Mouse (Mus musculus) thymus, postnatal 4 days (tissue): ENCODE measurements around the gene Ankrd39.
"Not testable (repeated sequence)": the region's sequence is repeated elsewhere in the genome, so short reads cannot be mapped to it uniquely, and the experiment has no call there.

Experiments
- DNase-seq: peaks from one replicate; pipeline ENCODE4 v3.0.0; 2021

The Ankrd39 gene

DNA sequence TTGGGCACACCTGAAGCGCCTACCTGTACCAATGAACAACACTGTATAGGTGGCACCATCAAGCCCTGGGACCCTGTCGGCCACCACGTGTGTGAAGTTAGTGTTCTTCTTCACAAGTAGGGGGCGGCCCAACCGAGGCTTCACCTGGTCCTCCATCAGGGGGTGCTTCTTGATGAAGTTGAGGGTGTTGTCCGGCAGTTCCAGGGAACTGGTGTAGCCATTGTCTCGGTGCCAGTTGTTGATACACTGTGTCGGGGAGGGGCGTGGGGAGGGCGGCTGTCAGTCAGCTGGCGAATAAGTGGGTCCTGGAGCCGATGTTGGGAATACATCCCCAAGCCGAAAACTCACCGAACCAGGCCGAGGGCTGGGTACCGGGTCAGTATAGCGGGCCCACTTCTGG is 4.7 kb upstream of the Ankrd39 start:
- no peak for DNase-seq

DNA sequence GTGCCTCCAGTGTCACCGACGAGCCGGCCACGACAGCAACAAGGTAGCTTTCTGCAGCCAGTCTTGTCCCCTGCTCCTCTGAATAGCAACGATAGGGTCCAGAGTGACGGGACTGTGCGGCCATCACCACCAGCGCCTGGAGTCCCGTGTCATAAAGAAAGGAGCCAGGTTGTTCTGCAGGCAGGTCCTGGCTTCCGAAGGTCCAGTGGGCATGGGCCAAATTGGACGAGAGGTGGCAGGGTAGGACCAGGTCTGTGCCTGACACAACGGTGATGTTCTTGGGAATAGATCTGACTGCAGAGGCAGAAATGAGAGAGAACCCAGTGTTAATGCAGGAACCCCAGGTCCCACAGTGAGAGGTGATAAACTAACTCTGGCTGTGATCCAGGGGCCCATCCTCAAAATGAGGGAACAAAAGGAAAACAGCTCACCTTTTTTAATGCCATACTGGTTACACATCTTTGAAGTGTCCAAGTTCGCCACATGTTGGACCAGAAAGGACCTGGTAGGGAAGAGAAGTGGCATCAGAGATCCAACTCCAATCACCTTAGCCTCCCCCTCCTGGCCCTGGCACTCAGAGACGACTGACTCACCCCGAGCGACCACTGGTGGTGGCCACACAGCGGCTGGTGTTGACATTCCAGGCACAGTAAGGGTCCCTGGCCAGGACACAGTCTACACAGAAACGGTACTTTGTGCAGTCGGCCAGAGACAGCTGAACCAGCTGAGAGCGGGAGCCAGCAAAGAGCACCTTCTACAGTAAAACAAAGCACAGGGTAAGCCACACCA is 3.0 kb upstream of the Ankrd39 start:
- DNase-seq: no peak

DNA sequence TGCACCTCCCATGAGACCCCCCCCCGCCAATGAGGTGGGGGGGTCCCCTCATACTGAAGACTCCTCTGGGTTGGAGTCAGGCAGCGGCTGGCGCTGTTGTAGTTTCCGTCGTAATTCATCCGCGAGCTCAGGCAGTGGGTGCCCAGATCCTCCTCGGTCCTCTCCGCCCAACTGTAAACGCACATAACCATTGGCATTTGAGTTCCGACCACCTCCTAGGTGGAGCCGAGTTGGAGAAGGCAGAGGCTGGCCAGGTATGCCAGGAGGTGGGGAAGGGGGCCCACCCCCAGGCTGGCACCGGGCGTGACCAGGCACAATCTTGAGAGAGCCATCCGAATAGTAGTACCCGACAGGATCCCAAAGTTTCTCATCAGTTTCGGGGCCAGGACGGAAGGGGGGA is 2.2 kb upstream of the Ankrd39 start:
- DNase-seq: no peak

DNA sequence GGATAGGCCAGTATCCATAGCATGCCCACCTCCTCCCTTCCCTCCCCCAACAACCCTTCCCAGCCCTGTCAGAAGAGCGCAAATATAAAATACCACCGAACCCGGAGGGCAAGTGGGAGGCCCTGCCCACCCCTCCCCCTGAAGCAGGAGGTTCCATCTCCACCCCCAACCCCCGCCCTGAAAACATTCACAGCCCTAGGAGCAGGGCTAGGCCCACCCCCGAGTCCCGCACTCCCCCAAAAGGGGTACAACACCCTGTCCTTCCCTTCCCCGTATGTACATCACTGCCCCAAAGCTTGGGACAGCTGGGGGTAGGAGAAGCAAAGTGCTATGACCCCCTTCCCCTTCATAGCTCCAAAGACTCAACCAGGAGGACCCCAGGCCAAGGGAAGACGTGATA is 1.5 kb upstream of the Ankrd39 start:
- DNase-seq: no peak

DNA sequence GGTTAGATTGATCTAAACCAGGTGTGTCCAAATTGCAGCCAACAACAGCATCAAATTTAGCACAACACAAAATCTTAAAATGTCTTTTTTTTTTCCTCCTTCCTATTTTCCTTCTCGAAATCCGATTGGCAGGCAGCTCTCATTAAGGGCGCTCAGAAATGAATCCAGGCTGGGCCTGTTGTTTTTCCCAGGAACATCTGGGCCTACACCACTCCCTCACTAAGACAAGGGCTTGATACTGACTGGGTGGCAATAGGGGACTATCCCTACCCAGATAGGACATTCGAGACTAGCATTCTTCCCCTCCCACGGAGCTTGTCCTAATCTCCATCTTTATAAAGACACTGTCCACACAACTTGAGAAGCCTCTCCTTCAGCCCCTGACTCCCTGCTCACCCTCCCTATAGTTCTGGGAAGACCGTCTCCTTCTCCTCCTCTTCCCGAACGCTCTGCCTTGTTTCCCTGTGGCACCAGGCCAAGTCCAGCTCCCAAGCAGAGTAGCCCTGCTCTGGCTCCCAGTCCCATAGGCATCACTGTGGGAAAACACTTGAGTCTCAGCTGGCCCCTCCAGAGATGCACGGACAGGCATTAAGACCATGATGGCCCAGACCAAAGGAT is 845 bp upstream of the Ankrd39 start:
- DNase-seq: no peak

DNA sequence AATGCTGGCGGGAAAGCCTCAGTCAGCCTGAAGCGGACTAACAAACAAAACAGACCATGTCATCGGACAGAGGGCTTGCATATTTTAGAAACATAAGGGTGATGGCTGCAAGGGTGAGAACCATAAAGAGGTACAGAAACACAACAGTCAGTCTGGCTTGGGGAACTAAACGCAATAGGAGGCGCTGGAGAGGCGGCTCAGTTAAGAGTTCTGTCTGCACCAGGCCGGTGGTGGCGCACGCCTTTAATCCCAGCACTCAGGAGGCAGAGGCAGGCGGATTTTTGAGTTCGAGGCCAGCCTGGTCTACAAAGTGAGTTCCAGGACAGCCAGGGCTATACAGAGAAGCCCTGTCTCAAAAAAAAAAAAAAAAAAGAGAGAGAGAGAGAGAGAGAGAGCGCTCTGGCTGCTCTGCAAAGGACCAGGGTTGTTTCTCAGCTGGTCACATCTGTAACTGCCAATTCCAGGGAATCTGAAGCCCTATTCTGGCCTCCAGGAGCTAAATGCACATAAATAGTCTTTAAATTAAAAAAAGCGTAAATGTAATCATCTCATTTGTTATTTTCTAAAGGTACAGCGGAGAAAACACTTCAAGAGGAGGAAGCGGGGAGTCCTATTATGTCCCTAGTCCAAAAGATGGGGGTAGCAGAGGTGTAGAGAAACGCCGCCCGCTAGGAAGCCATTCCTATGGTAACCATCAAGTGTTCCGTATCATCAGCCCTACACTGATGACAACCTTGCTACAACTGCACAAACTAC is 1.2 kb downstream of the Ankrd39 start:
- DNase-seq: peak; percentile 68

DNA sequence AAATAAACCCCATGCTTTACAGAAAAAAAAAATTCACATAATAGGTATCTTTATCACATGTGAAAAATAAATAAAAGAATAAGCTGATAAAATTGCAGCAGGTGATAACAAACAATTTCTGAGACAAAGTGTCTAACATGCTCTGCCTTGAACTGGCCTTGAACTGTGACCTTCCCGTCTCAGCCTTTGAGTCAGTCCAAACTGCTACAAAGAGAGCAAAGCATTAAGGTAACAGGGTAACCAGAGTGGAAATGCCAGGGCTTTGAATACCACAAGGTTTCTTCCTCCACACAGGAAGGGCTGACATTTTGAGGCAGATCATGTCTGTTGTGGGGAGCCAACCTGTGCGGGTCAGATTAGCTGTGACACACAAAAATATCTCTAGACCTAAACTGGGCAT is 1.9 kb downstream of the Ankrd39 start:
- DNase-seq: no peak

DNA sequence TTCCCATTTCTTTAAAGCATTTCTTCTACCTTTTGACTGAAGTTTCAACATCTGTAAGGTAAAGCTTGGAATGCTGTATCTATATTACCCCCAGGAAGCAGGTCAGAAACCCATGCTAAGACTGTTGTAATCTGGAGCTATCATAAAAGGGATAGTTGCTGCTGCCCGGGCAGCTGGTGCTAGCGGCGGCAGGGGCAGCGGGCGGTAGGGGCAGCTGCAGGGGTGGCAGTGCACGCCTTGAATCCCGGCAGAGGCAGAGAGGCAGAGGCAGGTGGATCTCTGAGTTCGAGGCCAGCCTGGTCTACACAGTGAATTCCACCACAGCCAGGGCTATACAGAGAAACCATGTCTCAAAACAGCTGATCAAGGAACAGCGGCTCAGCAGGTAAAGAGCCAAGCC is 4.3 kb downstream of the Ankrd39 start:
- no peak for DNase-seq

DNA sequence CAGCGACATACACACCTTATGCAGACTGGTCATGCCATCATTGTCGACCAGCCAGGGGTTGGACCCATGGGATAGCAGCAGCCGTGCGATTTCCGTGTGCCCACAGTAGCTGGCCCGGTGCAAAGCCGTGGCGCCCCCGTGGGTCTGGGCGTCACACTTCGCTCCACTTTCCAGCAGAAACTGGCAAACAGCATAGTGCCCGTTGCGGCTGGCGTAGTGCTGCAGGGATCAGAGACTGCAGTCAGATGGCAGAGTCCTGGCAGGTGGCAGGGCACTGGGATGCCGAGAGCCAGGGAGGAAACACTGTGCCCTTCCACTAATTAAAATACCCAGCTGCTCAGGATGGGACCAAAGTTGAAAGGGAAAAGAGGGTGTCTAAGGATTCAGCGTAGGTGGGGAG is 5.4 kb downstream of the Ankrd39 start:
- DNase-seq: no peak

DNA sequence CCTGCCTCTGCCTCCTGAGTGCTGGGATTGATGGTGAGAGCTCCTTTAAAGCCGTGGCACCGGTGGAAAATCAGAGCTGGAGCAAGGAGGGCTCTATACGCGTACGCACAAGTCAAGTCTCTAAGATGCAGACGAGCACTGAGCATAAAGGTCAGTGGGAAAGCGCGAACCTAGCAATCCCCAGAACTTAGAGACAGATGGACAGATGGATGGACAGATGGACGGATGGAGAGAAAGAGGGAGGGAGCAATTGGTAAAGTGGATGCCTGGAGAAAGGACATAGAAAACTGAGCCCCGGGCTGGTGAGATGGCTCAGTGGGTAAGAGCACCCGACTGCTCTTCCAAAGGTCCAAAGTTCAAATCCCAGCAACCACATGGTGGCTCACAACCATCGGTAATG is 6.4 kb downstream of the Ankrd39 start:
- no peak for DNase-seq

DNA sequence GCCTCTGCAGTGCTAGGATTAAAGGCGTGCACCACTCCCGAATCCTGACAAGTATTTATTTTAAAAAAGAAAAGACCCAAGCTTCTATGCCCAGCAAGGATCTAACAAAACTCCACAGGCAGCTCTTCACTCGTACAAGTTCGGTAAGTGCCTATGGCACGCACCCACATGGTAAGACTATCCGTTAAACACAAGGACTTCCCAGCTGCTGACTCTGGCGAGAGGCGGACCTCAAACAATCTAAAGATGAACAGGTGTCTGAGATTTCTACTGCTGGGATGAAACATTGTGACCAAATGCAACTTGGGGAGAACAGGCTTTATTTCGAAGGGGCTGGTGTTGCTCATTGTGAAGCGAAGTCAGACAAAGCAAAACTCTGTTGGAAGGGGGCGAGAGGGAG is 7.1 kb downstream of the Ankrd39 start:
- no peak for DNase-seq

DNA sequence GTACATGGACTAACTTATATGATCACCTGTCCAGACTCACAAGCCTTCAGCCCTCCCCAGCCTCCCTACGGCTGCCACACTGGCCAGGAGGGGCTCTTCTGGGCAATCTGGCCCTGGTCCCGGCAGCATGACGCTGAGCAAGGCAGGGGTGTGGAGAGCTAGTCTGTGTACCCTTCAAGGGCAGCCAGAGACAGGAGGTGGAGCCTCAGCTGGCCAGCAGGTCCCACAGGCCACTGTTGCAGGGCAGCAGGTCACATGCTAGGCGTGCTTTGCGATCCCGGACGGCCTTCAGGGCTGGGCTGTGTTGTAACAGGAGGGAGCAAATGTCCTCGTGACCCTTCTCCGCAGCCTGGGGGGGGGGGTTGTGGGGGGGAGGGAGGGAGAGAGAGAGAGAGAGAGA is 8.1 kb downstream of the Ankrd39 start, which contains the start of gene Gm42417:
TSS of gene Gm42417 (minus strand) at position 244 of the 400 bp plus-strand sequence.
- DNase-seq: no peak

DNA sequence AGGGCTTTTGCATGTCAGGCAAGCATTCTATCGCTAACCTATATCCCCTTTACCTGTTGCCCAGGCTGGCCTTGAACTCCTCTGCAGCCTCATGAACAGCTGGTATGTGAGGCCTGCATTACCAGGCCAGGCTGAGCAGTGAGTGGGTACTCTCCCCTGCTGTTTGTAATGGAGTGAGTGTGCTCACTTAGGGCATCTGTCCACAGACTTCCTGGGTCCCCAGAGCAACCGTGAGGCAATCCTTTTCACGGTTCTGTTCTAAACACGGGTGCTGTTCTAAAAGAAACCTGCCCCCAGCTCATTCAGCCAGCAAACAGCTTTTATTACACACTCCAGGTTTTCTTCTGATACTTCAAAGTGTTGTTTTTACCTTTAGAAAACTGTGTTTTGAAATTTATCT is 8.5 kb downstream of the Ankrd39 start:
- DNase-seq: no peak

DNA sequence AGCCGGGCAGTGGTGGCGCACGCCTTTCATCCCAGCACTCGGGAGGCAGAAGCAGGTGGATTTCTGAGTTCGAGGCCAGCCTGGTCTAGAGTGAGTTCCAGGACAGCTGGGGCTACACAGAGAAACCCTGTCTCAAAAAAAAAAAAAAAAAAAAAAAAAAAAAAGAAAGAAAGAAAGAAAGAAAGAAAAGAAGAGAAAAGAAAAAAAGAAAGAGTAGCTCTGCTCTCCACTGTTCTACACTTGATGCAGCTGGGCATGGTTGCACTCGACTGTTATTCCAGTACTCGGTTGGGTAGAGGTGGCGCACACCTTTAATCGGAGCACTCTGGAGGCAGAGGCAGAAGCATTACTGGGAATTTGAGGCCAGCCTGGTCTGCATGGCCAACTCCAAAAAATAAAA is 10.5 kb downstream of the Ankrd39 start, which contains the start of gene Ankrd23:
TSS of gene Ankrd23 (minus strand) at position 101 of the 400 bp plus-strand sequence.
- DNase-seq: not testable (repeated sequence)

DNA sequence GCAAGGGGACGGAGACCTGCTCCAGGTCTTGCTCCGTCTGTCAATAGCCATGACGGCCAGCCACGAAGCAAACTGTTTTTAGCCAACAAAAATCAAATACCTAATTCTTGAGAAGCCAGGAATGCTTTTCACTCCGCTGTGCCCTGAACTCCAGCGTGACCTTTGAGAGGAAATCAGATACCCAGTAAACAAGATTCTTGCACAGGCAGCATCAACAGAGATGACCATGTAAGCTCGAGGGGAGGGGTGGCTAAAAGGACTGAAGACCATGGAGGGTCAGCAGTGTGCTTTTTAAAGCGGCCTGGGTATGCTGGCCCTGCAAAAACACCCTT is 10.9 kb downstream of the Ankrd39 start:
- DNase-seq: no peak

DNA sequence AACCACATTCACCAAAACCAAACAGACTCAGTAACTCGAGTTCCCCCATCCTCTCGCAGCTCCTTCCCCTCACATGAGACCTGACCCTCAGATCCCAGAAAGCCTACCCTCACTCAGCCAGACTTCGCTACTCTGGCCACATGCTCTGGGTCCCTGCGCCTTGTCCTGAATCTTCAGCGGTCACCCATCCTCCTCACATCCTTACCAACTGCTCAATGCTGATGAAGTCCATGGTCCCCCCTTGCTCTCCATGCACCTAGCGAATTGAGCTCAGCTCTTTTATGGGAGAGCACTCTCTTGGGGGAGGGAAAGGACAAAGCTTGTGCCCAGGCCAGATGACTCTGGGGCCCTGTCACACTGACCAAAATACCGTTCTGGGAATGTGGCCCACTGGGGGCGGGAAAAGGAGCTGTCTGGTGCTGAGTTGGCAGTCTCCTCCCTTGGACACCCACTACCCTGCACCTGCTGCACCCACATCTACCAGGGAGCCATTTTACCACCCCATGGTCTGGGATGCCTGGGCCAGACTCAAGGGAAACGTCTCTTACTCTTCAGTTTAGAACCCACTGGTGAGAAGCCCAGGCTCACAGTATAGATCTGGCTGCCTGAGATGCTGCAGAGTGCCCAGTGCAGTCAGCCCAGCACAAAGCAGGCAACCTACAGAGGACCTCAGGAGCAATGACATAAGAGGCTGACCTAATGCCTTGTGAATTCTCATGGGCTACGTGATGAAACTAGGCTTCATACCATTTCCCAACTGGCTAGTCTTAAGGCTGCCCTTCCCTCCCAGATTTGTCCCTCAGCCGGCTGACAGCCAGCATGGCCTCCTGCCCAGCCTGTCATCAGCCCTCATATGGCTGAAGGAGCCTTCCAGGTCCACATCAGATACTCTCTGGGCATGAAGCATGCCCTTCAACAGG is 11.5 kb downstream of the Ankrd39 start:
- DNase-seq: no peak

DNA sequence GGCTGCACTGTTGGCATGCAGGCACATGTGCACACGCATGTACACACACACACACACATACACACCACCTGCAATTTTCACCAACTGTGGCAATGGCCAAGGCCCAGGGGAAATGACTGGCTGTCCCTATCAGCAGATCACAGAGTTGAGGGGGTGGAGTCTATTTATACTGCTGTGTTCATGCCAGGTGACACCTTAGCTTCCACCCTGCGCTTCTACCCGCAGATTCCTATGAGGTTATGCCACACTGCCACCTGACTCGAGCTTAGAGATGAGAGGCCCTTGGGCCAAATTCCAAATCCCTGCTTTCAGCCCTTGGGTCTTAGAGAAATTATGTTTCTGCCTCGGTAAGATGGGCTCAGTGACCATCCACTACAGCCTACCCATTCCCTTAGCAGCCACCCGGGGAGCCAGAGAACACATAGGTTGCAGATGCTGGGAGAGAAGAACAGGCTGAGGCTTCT is 12.6 kb downstream of the Ankrd39 start:
- DNase-seq: no peak

DNA sequence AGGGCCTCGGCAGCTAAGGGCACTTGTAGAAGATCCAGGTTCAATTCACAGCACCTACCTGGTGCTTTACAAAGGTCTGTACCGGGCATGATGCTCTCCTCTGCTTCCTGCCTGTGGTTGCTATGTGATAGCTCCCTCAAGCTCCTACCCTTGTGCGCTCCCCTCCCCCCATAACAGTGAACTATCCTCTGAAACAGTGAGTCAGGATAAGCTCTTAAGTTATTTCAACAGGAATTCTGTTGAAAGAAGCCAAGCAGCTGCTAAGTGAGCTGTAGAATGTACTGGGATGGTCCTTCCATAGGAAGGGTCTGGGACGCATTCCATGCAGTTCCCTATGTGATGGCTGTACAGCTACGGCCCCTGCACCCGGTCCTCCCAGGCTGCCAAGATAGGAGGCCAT is 13.7 kb downstream of the Ankrd39 start:
- no peak for DNase-seq

DNA sequence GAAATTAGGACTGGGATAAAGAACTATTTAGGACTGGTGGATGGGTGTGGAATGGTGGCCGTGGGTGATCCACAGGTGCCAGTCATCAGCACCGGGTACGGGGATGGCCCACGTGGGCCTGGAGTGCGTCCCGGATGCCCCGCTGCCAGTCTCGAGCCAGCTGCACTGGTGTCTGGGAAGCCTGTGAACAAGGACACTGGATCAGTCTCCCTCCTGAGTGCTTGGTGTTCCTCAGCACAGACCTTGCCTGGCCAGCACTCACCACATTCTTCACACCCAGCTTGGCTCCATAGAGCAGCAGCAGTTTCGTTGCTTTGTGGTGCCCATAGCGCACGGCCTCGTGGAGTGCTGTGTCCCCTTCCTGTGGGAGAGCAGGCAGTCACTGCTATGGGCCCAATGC is 15.8 kb downstream of the Ankrd39 start:
- no peak for DNase-seq

DNA sequence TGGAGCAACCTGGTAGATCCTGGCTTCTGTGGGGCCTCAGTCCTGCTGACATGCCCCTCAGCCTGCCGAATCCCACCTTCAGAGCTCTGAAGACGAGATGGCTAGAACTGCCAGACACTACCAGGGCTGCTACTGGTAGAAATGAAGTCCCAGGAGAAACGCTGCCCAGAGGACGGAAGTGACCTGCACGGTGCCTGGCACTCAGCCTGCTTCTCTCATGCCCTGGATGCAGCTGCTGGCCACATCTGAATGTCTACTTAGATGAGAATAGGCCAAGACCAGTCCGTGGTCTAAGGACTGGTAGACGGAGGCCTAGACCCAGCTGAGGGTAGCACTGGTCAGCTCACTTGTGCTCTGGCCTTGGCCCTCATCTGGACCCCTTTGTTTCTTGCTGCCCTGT is 16.3 kb downstream of the Ankrd39 start:
- no peak for DNase-seq

DNA sequence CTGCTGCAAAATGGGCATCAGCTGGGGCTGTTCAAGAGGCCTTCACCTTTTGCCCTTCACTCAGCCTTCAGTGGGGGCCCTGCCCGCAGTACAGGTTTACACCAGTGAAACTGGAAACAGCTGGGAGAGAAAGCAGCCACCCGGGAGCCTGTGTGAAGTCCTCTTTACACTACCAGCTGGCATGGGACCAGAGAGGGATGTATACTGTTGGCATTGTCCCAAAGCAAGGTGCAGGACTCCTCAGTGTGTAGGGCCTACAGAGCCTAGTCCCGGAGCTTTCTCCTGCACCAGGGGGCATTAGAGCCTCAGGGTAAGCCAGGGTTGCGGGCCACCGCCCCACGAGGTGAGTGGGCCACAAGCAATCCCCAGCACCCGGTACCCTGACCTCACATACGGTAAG is 16.8 kb downstream of the Ankrd39 start:
- no peak for DNase-seq

DNA sequence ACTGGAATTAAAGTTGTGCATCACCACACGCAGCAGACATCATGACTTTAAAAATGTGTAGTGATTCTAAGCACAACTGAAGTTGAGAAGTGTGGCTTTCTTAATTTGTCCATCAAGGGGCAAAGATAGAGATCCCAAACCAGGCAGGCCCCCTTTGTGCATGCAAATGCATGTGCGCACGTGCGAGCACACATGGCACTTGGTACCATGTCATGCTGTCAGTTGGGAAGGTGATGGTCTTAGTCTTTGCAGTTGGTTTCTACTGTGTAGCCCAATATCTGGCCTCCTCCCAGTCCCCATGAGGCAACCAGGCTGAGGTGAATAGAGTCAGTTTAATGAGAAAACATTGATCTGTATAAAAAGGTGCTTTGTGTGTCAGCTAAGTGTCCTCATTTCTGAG is 17.4 kb downstream of the Ankrd39 start:
- no peak for DNase-seq

DNA sequence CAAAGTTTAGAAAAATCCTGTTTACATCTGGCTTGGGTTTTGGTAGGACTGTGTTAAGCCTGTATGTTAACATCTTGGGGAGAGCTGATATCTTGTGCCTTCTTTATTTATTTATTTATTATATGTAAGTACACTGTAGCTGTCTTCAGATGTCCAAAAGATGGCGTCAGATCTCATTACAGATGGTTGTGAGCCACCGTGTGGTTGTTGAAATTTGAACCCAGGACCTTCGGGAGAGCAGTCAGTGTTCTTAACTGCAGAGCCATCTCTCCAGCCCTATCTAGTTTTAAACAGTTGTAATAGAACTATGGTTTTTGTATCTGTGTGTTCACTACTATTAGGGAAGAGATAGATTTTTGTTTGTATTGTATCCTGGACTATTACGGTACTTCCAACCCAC is 18.0 kb downstream of the Ankrd39 start:
- DNase-seq: no peak
